Mouse (Mus musculus) erythroblast, embryonic 14.5 days (primary cell): ENCODE data around the gene Pced1b. TPM values are rescaled to one million over a fixed set of nuclear protein-coding genes. Genes with fewer than 3 reads are reported as not detected.

Experiments used
- H3K27me3 ChIP-seq: 2 replicates; pipeline ENCODE4 v1.6.1; 2012; ENCODE audit warnings: inconsistent platforms; ENCODE audit not compliant: control insufficient read depth
- H3K36me3 ChIP-seq: 2 replicates; pipeline ENCODE4 v1.6.1; 2012; ENCODE audit warnings: mild to moderate bottlenecking, inconsistent platforms; ENCODE audit not compliant: control insufficient read depth
- H3K4me1 ChIP-seq: 2 replicates; pipeline ENCODE4 v1.6.1; 2012; ENCODE audit warnings: inconsistent platforms; ENCODE audit not compliant: control insufficient read depth
- H3K4me3 ChIP-seq: replicated peaks from 2 replicates; pipeline ENCODE3; 2012; ENCODE audit warnings: moderate library complexity, mild to moderate bottlenecking, inconsistent platforms
- H3K9me3 ChIP-seq: 2 replicates; pipeline ENCODE4 v1.6.1; 2012; ENCODE audit warnings: low read length, inconsistent platforms, mixed read lengths; ENCODE audit not compliant: control insufficient read depth
- GATA1 ChIP-seq: IDR thresholded peaks from 2 replicates; pipeline ENCODE4 v1.6.1; 2012; ENCODE audit warnings: low read length, inconsistent platforms, mixed read lengths
- TAL1 ChIP-seq: IDR thresholded peaks from 3 replicates; pipeline ENCODE4 v1.6.1; 2012; ENCODE audit warnings: low read length, inconsistent platforms, mixed read lengths
- polyA plus RNA-seq: library from polyadenylated mRNA; stranded (reverse); fragments of >175 nt; gene quantifications from 2 replicates; pipeline ENCODE4 v1.2.3, GENCODE M21; 2012

The Pced1b gene
- polyA plus RNA-seq, 1 experiment: 1.2 TPM

GRCm38 (mm10) chr15:97421533-97421932 lies 174.6 kb downstream of the Pced1b start:
- H3K27me3 ChIP-seq: peaks cover 2% of the 10 kb centered on the region; the same call in 1 of the 2 replicates
- H3K4me1 ChIP-seq: no peaks in the 10 kb centered on the region; the same call in none of the 2 replicates
- no peaks in the 10 kb centered on the region for H3K36me3 ChIP-seq

DNA sequence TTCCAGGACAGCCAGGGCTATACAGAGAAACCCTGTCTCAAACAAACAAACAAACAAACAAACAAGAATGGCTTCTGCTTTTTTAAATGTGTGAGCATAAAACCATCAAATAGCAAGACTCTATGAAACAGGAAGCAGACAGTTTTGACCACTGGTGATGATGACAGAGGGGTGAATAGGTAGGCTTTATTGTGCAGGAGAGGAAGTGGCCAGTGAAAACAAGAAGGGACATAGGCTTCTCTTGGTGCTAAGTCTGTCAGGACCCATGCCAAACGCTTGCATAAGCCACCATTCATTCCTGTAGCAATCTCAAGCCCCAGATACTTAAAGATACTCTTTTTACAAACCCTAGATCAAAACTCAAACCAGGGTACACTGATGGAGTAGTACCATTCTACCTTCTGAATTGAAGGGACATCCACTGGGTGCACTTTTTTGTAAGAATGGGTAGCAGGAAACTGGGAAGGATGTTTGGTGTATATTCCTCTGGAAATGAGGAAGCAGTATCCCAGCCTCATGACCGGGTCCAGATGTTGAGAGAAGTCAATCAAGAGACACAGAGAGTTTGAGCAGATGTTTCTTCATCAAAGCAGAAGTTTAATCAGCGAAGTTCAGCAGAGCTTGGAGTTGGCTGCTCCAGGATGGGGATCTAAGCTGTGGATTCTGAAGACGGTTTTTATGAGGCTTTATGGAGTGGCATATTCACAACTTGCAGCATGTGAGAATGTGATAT lies 175.5 kb downstream of the Pced1b start:
- Histone ChIP-seq H3K4me1 (no peaks in the 10 kb centered on the region; the same call in none of the 2 replicates), H3K4me3 (no peak overlapping the region), H3K27me3 (peaks cover 2% of the 10 kb centered on the region; the same call in 1 of the 2 replicates), H3K36me3 (no peaks in the 10 kb centered on the region), H3K9me3 (no peaks in the 10 kb centered on the region; the same call in 1 of the 2 replicates)
- TF ChIP-seq GATA1 (no peak), TAL1 (no peak)

More at GRCm38 (mm10) chr15:97421533-97421932, 174.6 kb downstream of the Pced1b start:
- TF ChIP-seq TAL1: no peak
- no peak for TF ChIP-seq GATA1
- no peak overlapping the region for H3K4me3 ChIP-seq
- H3K9me3 ChIP-seq: no peaks in the 10 kb centered on the region; the same call in 1 of the 2 replicates

DNA sequence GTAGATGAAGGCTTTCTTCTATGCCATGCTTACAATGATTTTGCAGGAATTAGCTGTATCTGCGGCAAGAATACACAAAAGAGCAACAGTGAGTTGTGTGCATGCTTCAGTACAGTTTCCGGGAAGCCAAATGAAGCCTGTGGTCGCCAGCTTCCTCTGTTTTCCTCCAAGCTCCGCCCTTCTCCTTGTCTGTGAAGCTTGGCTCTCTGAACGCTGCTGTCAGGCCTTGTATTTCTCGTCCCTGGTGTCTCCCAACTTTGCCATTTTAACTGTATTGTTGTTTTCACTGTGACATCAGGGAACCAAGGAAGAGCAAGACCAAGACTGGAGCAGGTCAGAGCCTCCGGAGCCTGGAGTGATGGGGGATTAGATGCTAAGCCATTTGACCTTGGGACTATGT lies 177.5 kb downstream of the Pced1b start:
- Histone ChIP-seq H3K9me3 (no peaks in the 10 kb centered on the region), H3K4me3 (no peak overlapping the region), H3K36me3 (no peaks in the 10 kb centered on the region), H3K27me3 (peaks cover 2% of the 10 kb centered on the region; the same call in 1 of the 2 replicates), H3K4me1 (no peaks in the 10 kb centered on the region; the same call in none of the 2 replicates)
- no peak for TF ChIP-seq GATA1
- no peak for TF ChIP-seq TAL1

- Histone ChIP-seq H3K9me3 (no peaks in the 10 kb centered on the region), H3K36me3 (no peaks in the 10 kb centered on the region), H3K4me3 (no peak overlapping the region), H3K27me3 (peaks cover 2% of the 10 kb centered on the region; the same call in 1 of the 2 replicates), H3K4me1 (no peaks in the 10 kb centered on the region; the same call in none of the 2 replicates)
- TF ChIP-seq TAL1: no peak
- no peak for TF ChIP-seq GATA1
Observed at GRCm38 (mm10) chr15:97424961-97425360, 178.1 kb downstream of the Pced1b start.

DNA sequence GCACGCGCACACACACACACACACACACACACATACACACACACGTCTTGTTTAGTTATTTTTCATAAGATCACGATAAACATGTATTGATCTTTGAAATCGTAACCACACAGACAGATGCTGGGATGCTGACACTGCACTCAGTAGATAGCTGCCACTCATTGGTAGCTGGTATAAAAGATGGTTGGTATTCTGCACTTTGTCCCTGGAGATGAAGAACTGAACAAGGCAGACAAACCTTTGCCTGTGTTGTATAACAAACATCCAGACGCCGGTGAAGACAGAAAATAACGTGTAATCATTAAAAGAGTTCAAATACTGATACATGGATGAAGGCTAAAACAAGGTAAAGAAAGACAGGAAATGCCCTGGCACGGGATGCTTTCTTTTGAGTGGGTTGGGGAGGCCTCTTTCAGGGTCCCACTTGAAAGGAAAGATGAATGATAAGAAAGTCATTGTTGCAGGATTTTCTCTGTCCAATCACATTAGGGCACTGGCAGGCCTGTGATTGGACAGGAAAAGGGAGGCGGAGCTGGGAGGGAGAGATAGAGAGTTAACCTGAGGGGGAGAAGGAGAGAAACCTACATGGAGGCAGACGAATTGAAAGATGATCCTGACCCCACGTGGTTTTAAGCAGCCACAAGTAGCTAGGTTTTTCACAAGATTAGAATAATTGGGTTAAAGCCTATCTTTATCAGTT lies 182.4 kb downstream of the Pced1b start:
- no peaks in the 10 kb centered on the region for H3K36me3 ChIP-seq
- H3K9me3 ChIP-seq: no peaks in the 10 kb centered on the region
- H3K4me1 ChIP-seq: no peaks in the 10 kb centered on the region; the same call in 1 of the 2 replicates
- TF ChIP-seq TAL1 (no peak), GATA1 (no peak)
- H3K4me3 ChIP-seq: no peak overlapping the region
- H3K27me3 ChIP-seq: no peaks in the 10 kb centered on the region

DNA sequence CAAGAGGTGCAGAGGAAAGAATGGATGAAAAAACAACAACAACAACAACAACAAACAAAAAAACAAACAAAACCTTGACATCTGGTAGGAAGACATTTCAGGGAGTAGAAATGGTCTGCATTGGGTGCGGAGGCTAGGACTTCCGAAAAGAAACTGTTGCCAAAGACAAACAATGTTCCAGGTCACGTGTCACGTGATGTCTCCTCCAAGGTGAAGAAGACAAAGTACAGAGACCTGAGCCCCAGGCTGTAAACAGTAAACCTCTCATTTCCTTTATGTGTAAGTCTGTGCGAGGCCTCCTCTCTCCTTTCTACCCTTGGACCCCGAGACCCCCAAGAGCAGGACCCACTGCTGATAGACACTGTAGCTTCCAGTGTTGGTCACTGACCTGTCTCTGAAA lies 184.6 kb downstream of the Pced1b start:
- H3K27me3 ChIP-seq: no peaks in the 10 kb centered on the region
- TF ChIP-seq TAL1 (no peak), GATA1 (no peak)
- H3K4me1 ChIP-seq: no peaks in the 10 kb centered on the region
- no peaks in the 10 kb centered on the region for H3K9me3 ChIP-seq
- H3K36me3 ChIP-seq: no peaks in the 10 kb centered on the region
- H3K4me3 ChIP-seq: no peak overlapping the region

DNA sequence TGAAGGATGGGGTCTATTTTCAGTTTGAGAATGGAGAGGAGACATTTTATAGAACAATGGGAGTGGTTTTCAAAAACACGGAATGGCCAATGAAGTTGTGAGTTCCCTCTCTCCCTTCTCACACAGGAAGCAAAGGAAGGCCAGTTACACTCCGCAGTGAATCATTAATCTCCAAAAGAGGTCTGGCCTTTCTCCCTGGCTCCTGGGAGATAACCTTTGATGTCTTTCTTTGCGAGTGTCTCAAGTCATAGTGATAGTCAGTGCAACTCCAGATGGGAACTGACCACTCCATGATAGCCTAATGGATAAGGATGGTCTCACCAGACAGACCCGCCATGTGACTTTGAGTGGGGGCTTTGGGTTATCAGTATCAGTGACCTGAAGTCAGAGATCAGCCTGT lies 185.3 kb downstream of the Pced1b start:
- TF ChIP-seq TAL1 (no peak), GATA1 (no peak)
- no peaks in the 10 kb centered on the region for H3K36me3 ChIP-seq
- H3K9me3 ChIP-seq: no peaks in the 10 kb centered on the region
- H3K4me3 ChIP-seq: no peak overlapping the region
- no peaks in the 10 kb centered on the region for H3K4me1 ChIP-seq
- H3K27me3 ChIP-seq: no peaks in the 10 kb centered on the region

Other genes starting within 250 kb of the Pced1b start
- 0.01 TPM in 1 of 2 replicates, not detected in the other for gene Slc38a4, start 191.2 kb upstream of the Pced1b start, polyA plus RNA-seq
- gene Amigo2, start 180 bp downstream of the Pced1b start, polyA plus RNA-seq: not detected in 2 replicates